In the genomic region with DNA sequence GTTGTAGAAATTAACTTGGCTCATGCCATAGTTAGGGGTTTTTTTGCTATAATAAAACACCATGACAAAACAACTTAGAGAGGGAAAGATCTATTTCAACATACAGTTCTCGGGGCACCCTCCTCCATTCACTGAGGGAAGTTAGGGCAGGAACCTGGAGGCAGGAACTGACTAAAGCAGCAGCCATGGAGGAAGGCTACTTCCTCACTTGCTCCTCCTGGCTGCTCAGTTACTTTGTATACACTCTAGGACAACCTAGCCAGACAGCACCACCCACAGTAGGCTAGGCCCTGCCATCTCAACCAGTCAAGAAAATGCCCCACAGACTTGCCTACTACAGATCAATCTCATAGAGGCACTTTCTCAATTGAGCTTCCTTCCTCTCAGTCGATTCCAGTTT, we compare ENCODE assay signal across 15 mouse cellular contexts.
"Had no signal": no experiment of that assay in that cellular context is flagged by ENCODE, and none has a peak within 500 bp of the region (broad histone marks: within the 10 kb centered on the region; RNA-seq: fewer than 3 reads in every experiment).

No protein-coding gene starts in this region.

- H3K27ac ChIP-seq: kidney, postnatal 0 days; limb, embryonic 13.5 days; liver, embryonic 13.5 days; neural tube, embryonic 13.5 days; stomach, embryonic 15.5 days had no signal

- H3K4me2 ChIP-seq: limb, embryonic 13.5 days; liver, embryonic 13.5 days; neural tube, embryonic 13.5 days; stomach, embryonic 15.5 days had no signal

- DNase-seq: kidney, adult 11 months; kidney, adult 9 months; kidney, postnatal 36 days; left cerebral cortex, postnatal 4 days; liver, embryonic 13.5 days; lung, adult 2 months; midbrain, embryonic 14.5 days; right cerebral cortex, postnatal 14 days; thymus, adult 2 months; thymus, postnatal 25 days had no signal

- H3K9me3 ChIP-seq: limb, embryonic 13.5 days; liver, embryonic 13.5 days; neural tube, embryonic 13.5 days; stomach, embryonic 15.5 days had no signal

- H3K9ac ChIP-seq: limb, embryonic 13.5 days; liver, embryonic 13.5 days; neural tube, embryonic 13.5 days; stomach, embryonic 15.5 days had no signal

- H3K4me3 ChIP-seq: limb, embryonic 13.5 days; liver, embryonic 13.5 days; neural tube, embryonic 13.5 days; stomach, embryonic 15.5 days had no signal

- H3K27me3 ChIP-seq: limb, embryonic 13.5 days; liver, embryonic 13.5 days; neural tube, embryonic 13.5 days; stomach, embryonic 15.5 days had no signal

- H3K4me1 ChIP-seq: limb, embryonic 13.5 days; neural tube, embryonic 13.5 days; stomach, embryonic 15.5 days had no signal

- ATAC-seq: lung, postnatal 0 days had no signal
